Mouse (Mus musculus): ENCODE measurements around the gene Tyms.

Tyms gene

DNA sequence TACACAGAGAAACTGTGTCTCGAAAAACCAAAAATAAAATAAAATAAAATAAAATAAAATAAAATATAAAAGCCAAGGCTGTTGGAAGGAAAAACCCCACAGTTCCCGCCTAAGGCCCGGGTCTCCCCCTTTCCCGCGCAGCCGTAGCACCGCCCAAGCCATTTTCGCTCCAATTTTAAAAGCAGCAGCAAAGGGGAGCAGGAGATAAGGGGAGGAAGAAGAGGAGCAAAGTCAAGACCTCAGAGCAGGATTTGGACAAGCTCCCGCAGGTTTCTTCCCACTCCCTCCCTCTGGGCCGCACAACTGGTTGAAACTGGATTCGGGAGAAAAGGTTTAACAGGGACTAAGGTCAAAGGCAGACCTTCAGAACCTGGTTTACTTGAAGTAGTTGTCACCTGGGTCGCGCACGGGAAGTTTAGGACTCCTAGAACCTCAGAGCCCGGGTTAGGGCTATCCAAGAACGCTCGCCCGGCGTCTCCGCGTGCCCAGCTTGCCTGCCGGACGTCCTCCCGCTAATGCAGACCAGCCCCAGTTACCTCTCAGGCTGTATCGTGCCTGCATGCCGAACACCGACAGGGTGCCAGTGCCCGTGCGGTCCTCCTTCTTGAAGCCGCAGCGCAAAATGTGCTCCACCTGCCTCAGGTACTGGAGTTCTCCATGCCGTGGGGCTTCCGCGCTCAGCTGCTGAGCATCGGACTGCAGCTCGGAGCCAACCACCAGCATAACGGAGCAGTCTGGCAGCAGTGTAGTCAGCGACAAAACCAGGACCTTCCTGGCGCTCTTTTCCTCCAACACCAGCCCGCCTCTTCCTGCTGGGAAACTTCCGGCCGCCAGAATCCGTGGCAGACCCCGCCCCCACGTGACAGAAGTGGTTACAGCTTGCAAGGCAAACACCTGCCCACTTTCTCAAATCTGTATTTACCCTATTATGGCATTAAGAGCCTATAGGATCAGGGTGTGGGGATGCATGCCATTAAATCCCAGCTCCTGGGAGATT is at the start of gene Tyms:
Gene Tyms (minus strand): TSS at position 793 of the 997 bp plus-strand sequence.
- DNase-seq (ENCODE audit: low read depth in 2 of 2, low spot score in 2 of 2): peak; percentile 39 to 46

DNA sequence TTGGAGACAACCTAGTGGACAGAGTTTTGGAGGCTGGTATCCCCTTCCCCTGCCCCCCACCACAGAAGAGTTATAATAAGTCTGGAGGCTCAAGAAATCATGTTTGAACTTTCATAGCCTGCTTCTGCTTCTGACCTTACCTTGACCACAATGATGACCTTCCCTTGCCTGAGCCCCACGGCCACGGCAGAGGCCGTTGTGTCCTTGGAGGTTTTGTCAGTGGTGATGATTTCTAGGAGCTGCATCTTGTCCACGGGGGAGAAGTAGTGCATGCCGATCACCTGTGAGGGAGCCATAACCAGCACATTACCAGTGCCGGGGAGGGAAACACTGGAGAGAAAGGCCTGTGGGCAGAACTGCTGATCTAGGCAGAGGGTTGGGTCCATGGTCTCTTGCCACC is 49.1 kb upstream of the Tyms start:
- no peak for DNase-seq (ENCODE audit: low read depth in 2 of 2, low spot score in 2 of 2)

DNA sequence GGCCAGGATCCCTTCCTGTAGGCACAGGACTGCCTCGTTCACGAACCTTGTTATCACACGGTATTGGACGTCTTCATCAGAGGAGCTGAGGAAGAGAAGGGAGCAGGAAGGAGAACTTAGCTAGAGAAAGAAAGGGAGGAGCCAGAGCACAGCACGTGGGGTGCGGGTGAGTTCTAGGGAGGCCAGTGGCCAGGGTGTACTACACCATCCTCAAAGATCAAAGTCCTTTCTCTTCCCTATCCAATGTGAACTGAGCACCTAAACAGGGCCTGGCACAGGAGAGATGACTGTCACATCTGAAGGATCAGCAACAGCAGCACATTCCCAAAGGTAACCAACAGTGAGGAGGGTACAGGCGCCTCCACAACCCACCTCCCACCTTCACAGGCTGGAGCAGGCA is 46.7 kb upstream of the Tyms start:
- DNase-seq (ENCODE audit: low read depth in 2 of 2, low spot score in 2 of 2): no peak

DNA sequence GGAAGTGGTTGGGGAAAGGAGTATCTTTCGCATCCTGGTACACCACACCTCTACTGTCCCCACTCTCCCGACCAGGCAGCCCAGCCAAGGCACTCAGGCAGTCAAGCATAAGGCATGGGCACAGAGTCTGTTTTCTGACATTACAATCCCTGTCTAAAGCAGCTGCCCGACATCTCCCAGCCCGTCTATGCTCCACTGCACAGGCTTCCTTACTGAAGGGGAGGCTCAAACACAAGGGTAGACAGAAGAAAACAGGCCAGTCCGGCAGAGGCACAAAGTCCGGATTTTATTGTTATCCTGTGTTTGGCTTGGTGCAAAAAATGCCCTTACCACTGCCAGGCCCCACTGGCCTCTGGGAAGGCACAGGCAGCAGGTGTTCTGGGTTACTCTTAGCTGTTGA is 45.7 kb upstream of the Tyms start:
- DNase-seq (ENCODE audit: low read depth in 2 of 2, low spot score in 2 of 2): no peak

DNA sequence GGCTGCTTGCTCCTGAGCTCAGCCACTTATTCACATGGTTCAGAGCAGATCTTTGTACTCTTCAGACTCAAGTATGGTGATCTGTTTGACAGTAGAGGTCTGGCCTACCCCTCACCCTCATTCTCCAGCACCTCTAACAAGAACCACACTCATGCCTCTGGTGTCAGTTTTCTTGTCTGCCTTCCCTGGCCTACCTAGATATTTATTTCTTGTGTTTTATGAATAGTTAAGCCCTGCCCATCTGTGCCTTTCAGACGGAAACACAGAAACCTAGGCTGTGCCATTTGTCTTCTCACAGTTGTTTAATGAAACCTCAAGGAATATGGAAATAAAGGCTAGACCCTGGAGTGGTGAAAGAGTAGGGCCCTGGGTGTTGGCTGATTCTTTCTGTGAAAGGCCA is 44.6 kb upstream of the Tyms start:
- DNase-seq (ENCODE audit: low read depth in 2 of 2, low spot score in 2 of 2): no peak

DNA sequence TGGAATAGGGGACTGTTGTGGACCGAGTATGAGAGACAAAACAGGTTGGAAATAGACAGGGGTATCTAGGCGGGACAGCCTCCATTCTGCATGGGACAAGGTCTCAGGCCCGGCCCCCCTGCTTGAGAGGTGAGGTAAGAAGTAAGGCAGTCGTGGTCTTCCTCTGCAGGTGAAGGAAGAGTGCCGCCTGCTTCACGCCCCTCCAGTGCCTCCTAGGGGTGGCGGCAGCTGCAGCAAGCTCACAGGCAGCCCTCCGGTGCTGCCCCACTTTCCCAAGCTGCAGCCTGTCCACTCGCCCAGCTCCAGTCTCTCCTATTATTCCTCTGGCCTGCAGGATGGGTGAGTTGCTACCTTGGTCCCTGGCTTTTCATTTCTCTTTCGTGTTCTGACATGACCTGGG is 42.3 kb upstream of the Tyms start:
- DNase-seq (ENCODE audit: low read depth in 2 of 2, low spot score in 2 of 2): no peak

DNA sequence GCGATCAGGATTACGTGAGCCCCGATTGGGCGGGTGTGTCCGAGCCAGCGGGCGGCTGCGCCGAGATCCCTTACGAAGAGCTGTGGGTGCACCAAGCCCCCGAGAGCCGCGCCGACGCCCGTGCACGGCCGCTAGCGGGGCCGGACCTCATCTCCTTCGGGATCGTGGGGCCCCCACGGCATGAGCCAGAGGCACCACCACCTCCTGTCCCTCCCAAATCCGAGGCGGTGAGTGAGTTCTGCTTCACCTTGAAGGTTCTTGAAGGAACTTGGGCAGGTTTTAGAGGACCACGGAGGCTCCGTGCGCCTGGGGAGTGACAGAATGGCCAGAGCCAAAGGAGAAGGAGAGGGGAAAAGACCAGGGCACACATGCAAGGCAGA is 41.3 kb upstream of the Tyms start:
- no peak for DNase-seq (ENCODE audit: low read depth in 2 of 2, low spot score in 2 of 2)

DNA sequence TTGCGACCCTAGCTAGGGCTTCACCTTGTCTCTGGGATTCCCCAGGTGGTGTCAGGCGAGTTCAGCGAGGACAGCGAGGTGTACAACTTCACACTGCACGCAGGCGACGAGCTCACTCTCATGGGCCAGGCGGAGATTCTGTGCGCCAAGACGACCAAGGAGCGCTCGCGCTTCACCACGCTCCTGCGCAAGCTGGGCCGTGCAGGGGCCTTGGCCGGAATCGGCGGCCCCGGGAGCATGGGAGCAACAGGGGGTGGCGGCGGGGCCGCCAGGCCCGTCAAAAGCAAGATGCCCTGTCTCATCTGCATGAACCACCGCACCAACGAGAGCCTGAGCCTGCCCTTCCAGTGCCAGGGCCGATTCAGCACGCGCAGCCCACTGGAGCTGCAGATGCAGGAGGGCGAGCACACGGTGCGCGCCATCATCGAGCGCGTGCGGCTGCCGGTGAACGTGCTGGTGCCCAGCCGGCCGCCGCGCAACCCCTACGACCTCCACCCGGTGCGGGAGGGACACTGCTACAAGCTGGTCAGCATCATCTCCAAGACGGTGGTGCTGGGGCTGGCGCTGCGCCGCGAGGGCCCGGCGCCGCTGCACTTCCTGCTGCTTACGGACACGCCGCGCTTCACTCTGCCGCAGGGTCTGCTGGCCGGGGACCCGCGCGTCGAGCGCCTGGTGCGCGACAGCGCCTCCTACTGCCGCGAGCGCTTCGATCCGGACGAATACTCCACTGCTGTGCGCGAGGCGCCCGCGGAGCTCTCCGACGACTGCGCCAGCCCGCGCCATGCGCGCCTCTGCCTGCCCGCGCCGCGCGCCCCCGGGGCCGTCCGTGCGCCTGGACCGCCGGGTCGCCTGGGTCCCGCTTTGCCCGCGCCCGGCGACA is 40.7 kb upstream of the Tyms start:
- DNase-seq (ENCODE audit: low read depth in 2 of 2, low spot score in 2 of 2): peak in 1 of 2 experiments; percentile 38

DNA sequence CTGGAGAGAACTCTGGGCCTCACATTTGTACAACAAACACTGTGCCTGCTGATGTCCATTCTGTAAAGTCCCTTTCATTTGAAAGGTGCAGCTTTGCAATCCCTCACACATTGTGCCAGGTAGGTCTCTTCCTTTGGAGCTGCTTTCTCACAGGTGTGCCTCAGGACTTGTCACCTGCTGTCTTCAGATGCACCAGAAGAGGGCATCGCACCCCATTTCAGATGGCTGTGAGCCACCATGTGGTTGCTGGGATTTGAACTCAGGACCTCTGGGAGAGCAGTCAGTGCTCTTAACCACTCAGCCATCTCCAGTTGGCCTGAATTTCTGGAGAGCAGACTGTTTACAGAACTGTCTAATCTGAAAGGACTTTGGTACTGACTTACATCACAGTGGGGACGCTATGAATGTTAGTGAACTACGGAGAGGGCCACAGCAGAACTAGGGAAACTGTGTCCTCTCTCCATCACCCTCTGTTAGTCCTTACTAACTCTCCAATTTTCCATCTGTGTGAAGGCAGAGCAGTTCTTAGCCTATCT is 39.2 kb upstream of the Tyms start:
- DNase-seq (ENCODE audit: low read depth in 2 of 2, low spot score in 2 of 2): no peak

DNA sequence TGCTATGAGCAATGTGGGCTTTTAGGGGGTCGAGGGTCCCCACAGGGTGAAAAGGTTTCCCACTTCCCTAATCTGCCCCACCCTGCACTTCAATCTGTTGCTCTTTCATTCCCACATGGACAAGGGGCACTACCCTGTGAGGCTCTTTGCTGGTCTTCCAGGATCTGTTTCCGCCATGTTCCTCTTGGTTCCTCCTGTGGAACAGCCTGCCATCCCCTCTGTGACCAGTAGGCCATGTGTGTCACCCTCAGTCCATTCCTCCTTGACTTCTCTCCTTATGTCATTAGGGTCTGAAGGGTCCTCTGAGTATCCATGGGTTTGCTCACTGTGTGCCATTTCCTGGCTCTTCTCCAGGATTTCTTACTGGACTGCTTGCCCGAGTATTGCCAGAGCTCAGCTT is 38.4 kb upstream of the Tyms start:
- DNase-seq (ENCODE audit: low read depth in 2 of 2, low spot score in 2 of 2): no peak

DNA sequence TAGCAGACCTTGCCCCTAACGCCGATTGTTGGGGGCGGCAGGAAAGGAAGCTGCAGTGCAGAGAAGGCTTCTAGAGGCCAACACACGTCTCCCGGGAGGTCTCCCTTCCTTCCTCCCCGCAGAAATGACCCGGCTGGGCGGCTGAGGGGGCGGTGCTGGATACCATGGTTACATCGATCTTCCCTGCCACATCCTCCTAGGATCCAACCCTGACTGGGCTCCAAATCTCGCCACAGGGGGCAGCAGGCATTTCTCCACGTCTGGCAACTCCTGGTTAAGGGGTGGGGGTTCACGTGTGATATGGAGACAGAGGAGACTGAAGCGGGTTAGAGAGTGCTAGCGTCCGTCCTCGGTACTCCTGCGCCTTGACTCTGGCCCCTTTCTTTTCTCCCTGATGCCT is 37.7 kb upstream of the Tyms start:
- no peak for DNase-seq (ENCODE audit: low read depth in 2 of 2, low spot score in 2 of 2)

DNA sequence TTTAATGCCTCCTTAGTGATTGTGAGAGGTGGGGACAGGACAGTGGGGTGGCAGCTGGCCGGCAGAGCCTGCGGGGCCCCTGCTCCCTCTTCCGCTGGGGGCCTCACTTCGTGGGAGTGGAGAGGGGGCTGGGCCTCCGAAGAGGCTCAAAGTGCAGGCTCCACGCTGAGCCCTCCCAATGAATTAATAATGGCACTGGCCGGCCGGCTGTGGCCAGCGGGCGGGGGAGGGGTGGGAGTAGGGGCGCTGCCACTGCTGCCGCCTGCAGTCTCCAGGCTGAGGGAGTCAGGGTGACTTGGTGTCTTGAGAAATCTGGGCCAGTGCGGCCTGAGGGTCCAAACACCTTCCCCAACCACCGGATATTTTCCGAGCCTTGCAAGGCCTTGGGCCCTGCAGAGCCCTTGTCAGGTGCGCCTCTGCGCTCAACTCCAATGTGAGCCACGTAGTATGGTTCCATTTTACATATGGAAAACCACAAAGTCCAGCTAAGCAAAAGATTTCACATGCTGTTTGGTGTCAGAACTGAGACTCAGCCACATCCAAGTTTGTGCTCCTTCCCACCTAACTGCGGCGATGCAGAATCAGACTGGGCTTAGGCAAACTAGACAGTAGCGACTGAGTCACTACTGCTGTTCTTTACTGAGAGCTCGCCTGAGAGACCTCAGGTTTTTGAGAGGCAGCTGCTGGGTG is 37.1 kb upstream of the Tyms start:
- no peak for DNase-seq (ENCODE audit: low read depth in 2 of 2, low spot score in 2 of 2)

DNA sequence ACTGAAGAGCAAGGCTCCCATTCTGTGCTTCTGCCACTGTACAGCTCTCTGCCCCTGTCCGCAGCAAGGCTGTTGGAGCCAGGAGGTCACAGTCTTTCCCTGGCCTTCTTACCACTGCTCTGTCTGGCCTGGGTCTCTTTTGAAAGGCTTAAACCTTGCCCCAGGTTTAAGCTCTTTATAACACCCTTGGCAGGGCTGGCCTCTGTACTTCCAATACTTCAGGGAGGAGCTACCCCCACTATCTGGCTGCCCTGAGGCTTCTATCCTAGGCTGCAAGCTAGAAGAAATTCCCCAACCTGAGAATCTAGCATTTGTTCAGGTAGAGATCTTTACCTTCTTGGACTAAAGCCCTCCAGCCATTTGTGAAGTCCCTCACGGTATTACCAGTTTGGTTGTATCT is 36.5 kb upstream of the Tyms start:
- no peak for DNase-seq (ENCODE audit: low read depth in 2 of 2, low spot score in 2 of 2)

DNA sequence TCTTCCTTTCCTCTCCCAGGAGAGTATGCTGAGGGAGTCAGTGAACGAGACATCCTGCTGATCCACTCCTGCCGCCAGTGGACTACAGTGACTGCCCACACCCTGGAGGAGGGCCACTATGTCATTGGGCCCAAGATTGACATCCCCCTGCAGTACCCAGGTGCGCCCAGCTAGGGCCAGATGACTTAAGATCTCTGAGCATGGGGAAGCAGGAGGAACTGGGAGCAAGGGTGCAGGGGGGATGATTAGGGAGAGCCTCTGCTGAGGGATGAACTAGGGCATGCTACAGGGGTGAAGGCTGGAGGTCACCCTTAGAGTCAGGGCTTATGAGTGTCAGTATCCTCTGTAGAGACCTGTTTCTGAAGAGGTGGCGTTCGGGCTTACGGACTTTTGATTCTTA is 34.8 kb upstream of the Tyms start:
- no peak for DNase-seq (ENCODE audit: low read depth in 2 of 2, low spot score in 2 of 2)

DNA sequence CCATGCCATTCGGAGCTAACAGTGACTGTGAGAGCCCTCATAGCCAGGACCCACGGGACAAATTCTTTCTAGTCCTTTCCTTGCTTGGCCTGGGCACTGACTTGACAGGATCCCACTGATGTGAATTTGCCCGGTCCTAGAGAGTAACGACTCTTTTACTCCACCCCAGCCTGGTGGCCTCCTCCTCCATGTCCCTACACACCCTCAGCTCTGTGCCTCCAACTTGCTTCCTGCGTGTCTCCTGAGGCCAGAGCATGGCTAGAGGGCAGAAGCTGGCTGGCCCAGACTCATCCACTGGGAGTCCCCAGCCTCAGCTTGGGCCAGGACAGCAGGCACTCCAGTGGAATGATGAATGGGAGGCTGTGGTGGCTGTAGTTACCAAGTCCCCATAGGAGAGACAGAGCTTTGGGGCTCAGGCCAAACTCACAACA is 34.2 kb upstream of the Tyms start:
- DNase-seq (ENCODE audit: low read depth in 2 of 2, low spot score in 2 of 2): no peak

DNA sequence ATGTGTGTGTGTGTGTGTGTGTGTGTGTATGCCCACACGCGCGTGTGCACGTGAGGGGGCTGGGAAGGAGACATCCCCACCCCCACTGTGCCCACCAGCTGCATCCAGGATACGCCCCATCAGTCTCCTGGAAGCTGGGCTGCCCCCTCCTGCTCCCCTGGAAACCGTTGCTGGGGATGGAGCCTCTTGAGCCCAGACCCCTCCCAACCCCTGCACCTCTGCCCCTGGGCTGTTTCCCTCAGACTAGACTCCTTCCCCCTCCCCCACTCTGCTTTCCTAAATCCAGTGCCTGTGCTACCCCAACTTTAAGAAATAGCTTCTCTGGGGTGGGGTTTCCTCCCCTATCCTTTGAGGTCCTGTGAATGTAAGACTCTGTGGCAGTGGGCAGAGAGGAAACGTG is 33.8 kb upstream of the Tyms start:
- DNase-seq (ENCODE audit: low read depth in 2 of 2, low spot score in 2 of 2): no peak

DNA sequence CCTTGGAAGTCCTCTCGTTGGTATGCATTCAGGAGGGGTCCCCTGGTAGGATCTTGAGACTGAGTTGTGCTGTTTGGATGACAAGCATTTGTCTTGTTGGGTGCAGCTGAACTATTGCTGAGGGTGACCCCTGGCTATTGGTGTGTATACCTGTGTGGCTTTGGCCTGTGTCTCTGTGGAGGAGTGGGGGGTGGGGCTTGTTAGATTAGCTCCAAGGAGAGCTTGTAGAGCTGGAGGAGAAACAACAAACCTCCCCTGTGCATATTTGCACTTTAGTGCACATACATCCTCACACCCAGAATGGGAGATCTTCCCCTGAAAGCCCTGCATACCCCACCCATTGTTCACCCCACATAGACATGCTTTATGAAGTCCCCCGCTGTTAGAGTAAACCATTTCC is 33.3 kb upstream of the Tyms start:
- no peak for DNase-seq (ENCODE audit: low read depth in 2 of 2, low spot score in 2 of 2)

DNA sequence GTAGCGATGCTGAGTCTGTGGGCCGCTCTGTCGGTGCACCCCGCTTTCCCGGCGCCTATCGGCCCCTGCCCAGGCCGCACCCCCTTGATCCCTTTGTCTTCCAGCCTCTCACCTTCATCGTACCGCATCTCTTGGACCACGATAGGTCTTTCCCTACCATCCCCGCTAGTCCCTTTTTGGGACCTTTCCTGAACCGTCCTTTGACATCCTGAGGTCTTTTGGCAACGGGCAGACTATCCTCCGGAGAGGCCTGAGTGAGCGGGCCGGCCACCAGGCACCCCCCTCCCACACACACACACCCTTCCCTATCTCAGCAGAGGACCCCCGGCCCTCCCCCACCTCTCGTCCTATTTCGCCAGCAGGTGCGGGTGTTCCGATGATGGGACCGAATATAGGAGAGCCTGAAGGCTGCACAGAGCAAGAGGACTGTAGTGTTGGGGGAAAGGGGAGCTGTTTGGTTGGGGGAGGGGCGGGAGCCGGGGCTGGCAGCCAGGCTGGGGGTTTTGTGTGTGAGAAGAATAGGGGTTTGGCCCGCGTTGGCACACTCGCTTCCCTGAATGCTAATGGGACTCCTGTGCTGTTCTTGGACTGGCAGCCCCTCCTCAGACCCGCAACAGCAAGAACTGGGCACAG is 32.4 kb upstream of the Tyms start, which contains the start of gene 3110082J24Rik:
Gene 3110082J24Rik (minus strand): TSS at position 419 of the 633 bp plus-strand sequence.
- no peak for DNase-seq (ENCODE audit: low read depth in 2 of 2, low spot score in 2 of 2)

DNA sequence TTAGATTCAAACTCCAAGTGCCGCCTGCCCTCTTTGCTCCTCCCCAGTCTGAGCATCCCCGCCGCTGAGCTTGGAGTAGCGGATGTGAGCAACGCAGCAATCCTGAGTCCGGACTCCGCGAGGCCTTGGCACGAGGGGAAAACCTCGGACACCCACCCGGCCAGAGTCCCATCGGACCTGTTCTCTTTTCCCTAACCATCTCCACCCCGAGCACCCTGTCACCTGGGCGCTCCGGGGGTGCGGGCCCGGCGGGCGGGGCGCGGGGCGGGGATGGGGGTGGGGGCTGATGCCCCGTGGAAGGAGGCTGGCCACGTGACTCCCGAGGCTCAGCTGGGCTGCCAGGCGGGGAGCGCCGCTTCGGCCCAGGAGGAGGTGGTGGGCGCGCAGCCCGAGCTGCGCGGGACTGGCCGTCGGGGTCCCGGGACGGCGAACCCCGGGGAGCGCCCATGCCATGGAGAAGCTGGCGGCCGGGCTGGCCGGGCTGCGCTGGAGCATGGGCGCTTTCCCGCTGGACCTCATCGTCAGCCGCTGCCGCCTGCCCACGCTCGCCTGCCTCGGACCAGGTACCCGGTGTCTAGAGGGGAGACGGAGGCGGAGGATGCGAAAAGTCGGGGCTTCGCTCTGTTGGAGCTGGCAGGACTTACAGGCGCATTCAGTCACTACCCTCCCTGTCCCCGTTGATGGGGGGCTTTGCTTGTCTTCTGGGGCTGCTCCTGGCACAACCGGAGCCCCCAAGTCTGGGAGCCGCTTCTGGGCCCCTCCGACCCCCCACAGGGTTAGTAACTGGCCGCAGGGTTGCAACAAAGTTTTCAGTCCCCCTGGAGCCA is 31.6 kb upstream of the Tyms start, which contains the start of gene Garem2:
Gene Garem2 (plus strand): TSS at position 321 of the 827 bp plus-strand sequence.
- no peak for DNase-seq (ENCODE audit: low read depth in 2 of 2, low spot score in 2 of 2)

DNA sequence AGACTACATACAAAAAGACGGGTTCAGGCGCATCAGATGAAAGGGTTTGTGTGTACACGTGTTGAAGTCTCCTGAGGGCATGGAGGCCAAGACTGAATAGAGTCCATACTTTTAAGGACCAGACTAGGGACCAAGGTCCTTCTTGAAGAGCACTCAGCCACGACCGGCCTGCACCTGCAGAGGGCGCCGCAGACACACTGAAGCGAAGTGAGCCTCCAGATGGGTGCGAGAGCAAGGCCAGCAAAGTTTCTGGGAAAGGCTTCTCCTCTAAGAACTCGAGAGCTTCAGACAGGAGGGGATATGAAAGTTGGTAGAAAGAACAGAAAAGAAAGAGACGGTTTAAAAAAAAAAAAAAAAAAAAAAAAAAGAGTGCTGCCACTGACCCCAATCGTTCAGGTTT is 30.9 kb upstream of the Tyms start:
- no peak for DNase-seq (ENCODE audit: low read depth in 2 of 2, low spot score in 2 of 2)

Data from CD8-positive naive resting alpha-beta T cell, adult 2 months (primary cell).